Mouse (Mus musculus) lung, postnatal 25 days (tissue): ENCODE data around the gene Lenep.

ENCODE experiments used
- DNase-seq: peaks from one replicate; pipeline ENCODE4 v3.0.0; 2022; ENCODE audit warnings: low spot score

The Lenep gene

DNA sequence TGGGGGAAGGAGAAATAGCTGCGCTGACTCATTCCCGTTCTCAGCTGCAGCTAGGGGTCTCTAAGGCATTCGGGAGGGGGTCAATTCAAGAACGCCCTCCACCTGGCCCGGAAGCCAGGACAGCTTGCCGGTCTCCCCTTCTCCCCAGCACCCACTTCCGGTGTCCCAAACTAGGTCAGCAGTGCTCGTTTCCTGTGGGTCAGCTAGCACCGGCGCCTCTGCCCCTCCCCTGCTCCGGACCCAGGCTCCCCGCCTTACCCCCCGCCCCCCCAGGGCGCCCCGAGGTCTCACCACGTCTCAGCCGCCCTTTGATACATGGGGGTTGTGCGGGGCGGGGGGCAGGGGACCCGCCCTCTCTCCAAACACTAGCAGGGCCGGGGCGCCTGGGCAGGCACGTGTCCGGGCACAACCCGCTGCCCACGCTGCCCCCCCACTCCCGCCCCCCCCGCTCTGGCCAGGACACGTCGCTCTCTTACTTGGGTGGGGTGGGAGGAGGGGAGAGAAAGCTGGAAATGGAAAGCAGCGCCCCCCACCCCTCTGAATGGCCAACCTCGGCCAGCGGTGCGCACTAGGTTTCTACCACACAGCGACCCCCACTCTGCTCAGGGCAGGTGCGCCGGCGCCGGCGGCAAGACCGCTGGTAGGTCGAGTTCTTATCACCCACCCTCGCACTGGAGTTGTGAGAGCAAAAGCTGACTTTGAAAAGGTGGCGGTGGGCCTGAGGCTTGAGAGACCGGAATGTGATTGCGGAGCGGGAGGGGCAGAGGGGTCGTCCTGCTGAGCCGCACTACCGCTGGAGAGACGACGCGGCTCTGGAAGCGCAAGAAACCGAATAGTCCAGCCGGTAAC lies 10.7 kb downstream of the Lenep start:
- DNase-seq = no peak

DNA sequence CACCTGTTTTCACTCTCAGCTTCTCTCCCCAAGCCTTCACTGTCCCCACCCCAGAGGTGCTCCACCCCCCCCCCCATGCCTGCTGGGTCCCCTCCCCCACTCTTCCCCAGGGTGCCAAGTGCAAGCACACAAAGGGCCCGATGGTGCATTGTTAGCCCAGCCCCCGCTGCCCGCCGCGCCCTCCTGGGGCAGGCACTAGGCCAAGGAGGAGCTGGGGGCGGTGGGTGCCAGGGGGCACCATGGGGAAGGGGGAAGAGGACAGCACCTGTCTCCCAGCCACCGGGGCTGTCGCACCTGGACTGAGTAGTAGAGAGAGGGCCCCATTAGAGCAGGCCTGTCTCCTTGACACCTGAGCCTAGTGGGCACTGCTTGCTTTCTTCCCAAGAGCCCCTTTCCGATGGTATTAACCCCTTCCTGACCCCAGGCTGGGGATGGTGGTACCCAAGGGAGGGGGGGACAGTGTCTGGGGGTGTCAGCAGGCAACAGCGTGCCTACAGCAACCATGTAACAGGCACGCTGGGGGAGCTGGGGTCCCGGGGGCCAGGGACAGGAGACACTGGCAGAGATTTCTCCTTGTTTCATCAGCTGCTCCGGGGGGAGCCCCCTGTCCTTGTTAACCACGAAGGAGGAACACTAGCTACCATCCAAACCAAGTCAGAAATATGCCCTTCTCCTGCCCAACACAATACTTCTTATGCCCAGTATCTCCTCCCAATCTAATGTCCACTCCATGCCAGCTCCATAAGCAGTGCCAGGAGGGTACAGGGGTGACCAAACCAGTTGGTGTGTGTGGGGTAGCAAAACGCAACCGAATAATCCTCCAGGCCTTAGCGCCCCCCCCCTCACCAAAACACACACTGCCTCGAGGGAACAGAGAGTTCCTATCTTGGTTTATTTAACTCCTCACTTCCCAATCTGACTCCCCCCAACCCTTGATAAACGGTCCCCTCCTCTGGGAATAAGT lies 11.6 kb downstream of the Lenep start:
- no peak for DNase-seq

DNA sequence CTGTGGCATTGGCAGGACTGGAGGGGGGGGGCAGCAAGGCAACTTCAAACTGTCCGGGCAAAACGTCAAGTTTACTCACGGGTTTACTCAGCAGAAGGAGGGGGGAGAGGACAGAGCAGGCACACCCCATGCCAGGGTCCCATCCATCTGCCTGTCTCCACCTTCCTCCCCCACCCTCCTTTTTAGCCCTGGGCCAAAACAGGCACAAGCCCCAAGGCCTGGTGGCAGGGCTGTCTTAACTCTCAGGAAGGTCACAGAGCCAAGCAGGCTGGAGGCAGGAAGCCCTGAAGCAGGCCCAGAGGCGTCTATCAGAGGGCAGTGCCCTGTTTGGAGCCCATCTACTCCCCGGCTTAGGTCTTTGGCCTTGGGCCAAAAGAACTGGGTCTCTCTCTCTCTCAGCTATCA lies 12.5 kb downstream of the Lenep start:
- DNase-seq = no peak

DNA sequence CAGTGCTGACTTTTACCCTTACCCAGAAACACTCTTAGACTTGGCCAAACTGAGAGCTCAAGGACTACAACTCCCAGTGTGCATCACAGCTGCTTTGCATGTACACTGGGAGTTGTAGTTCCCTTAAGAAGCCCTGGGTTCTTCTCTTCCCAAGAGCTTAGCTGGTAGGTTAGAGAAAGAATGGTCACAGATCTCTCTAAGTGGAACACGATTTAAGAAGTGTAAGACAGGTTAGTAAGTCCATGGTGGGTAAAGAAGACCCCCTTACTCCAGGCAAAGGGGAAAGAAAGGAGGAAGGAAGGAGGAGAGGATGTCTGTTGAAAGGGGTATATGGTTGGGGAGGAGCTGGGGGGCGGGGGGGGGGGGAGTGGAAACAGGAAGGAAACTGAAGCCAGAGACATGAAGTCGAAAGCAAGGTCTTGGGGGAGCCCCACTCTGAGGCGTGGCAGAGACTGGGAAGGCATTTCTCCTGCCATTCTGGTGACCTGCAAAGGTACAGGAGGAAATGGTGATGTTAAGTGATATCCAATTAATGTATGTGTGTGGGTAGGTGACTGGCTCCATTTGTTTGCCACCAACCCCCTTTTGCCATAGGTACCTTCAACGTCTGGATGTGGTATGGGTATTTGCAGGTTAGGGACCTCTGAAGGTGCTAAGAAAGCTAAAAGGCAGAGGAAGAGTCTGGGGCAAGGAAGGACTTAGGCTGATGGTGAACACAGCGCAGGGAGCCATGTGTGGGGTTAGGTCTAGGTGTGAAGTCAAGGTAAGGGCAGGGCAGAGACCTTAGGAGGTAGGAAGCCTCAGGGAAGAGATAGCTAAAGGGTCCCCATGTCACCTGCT lies 13.5 kb downstream of the Lenep start:
- no peak for DNase-seq

DNA sequence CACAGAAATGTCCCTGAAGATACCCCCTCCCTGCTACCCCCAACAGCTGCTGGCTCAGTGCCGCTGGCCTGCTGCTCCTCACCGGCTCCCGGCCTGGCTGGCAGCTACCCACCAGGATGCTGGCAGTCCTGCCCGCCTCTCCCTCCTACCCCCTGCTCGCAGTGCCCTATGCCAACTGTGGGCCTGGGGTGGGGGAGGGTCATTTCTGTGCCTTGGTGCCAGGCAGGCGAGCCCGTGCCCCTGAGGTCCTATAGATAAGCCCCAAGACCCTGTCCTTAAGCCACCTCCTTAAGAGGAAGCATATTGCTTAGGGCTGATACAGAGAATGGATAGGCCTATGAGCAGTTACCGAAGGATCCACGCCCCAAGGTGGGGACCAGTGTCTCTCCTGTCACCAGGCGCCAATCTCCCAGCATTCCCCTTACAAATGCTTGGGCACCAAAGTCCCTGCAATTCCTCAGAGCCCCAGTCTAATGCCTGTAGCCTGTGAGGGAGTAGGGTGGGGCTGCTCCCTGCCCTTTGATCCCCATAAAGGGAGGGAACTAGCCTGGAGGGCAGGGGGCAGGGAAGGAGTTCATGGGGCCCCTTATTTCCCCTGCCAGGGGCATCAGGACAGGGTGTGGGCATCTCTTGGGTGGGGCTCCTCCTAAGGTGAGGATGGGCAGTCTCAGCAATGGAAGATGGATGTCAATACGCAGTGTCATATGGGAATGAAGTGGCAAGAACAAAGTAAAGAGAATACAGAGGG lies 14.3 kb downstream of the Lenep start:
- no peak for DNase-seq

DNA sequence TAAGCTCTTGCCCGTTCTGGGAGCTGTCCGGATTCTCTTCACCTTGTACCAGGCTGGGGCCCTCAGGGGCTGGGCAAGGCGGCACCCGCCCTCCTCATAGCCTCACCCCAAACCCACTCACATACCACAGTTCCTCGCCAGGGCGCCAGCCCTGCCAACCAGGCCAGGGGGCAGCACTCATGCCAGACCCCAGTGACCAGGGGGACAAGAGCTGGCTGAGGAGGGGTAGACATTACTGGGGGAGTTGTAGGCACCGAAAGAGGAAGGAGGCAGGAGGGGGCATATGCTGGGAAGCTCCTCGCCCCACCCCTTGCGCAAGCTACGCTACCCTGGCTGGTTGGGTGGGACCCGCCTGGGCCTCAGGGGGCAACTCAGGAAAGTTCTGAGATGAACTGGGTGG lies 15.0 kb downstream of the Lenep start:
- DNase-seq = no peak

DNA sequence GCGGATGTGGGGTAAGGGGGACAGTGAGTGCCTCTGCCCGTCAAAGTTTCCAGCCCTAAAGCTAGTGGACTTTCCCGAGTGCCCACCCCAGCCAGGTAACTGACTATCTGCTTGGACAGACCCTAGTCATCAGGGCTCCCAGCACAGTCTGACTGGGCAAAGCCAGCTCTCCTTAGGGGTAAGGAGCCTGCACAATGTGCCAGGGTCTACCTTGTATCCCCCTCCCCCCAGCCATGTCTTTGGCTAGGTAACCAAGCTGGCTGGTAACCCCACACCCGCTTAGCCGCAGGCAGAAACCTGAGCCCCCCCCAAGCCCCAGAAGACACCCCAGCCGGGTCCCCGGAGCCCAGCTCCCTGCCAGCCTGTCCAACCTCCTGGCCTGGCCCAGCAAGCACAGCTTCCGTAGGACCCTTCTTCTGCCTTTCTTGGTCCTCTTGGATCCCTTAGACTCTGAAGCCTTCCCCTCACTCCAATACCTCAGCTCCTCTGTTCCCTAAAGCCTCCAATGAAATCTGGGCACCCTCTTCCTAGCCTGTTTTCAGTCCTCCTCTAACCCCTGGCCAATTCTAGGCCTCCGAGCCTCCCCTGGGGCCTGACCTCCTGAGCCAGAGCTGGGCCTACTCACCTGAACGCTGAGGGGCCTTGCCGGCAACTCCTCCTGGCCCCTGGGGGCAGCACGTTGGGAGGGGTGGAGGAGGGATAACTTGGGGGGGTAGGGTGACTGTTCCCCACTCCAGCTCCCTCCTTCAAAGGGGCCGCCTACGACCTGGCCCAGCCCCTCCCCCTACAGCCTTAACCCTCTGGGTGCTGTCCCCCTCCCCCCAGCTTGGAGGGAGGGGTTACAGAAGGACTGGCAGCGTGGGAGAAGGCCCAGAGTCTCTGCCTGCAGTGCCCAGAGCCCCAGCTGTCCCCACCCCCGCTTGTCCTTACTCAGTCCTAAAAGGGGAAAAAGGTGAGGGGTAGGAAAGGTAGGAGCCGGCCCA lies 15.9 kb downstream of the Lenep start:
- no peak for DNase-seq

DNA sequence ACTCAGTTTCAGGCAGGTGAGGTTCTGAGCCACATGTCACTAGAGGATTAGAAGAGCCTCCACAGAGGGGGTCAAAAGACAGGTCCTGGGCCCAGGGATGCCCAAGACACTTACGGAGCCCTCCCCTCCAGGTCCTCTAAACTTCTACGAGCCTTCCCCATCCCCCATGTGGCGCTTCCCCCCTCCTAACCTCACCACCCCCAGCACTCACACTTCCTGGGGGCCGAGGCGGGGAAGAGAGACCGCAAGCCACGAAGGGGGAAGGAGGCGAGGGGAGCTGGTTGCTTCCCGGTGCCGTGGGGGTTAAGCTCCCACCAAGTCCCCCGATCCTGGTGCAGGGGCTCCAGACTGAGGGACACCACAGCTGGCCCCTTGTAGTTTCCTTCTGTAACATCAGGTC lies 17.1 kb downstream of the Lenep start:
- no peak for DNase-seq

DNA sequence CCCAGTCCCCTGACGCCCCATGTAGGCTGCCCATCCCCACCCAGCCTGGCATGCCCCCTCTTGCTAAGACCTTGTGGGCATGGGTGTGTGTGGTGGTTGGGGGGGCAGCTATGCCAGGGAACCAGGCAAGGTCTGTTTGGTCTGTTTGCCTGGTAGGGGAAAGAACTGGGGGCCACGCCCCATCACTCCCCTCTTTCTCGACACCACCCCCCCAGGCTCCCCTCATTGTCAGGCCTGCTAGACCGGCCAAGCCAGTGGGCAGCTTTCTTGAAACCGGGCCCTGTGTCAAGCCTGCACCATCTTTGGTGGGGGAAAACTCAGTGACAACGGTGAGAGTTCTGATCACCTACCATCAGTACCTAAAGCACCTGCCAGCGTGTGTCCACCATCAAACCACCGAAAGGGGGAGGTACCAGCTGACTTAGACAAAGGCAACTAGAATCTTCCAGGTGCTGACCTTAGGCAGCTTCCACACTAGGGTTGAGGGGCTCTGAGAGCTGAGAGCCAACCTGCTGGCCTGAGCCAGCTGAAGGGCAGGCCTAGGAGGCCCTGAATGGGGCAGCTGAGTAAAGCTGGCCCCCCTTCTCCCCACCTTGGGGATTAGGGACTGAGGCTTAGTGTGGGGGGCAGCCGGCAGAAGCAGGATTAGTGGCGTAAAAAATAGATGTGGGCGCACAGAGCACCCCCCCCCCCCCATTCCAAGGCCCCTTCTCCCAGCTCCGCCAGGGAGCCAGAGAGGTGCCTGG lies 18.1 kb downstream of the Lenep start:
- no peak for DNase-seq

DNA sequence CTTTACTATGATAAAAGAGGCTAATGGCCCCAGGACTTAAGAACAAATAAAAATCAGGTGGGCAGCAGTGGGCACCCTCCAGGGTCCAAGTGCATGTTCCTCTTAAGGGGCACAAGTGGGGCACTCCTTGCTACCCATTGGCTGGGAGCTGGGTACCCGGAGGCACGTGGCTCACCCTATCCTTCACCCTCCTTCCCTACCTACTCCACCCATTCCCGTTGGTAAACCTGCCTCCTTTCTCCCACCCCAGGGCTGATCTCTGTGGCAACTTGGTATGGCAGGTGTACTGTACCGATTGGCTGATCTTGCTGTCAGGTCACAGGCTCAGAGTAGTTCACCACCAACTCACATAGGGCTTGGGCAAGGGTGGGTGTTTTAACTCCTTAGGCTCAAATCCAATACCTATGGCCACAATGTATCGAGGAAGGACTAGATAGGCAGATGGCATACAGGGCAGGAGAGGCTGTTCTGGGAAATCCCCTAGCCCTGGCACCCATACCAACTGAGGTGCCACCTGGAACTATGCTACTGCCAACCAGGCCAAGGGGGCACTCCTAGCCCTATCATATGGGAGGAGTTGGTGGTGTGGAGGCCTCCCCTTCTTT lies 18.8 kb downstream of the Lenep start:
- no peak for DNase-seq

DNA sequence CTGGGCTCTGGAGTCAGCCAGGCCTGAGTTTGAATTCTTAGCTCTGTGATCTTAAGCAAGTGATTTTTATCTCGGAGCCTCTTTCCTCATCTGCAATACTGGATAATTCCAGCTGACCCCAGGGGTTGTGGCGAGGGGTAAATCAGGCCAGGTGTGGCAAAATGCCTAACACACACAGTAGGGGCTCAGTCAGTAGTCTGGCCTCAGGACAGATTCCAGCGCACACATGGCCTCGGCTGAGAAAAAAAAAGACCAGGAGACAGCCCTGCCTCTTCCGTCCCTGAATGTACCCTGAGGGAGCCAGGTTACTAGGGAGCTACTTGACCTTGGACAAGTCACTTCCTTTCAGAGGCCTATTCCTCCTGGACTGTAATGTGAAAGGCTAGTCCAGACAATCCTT lies 19.6 kb downstream of the Lenep start:
- no peak for DNase-seq

DNA sequence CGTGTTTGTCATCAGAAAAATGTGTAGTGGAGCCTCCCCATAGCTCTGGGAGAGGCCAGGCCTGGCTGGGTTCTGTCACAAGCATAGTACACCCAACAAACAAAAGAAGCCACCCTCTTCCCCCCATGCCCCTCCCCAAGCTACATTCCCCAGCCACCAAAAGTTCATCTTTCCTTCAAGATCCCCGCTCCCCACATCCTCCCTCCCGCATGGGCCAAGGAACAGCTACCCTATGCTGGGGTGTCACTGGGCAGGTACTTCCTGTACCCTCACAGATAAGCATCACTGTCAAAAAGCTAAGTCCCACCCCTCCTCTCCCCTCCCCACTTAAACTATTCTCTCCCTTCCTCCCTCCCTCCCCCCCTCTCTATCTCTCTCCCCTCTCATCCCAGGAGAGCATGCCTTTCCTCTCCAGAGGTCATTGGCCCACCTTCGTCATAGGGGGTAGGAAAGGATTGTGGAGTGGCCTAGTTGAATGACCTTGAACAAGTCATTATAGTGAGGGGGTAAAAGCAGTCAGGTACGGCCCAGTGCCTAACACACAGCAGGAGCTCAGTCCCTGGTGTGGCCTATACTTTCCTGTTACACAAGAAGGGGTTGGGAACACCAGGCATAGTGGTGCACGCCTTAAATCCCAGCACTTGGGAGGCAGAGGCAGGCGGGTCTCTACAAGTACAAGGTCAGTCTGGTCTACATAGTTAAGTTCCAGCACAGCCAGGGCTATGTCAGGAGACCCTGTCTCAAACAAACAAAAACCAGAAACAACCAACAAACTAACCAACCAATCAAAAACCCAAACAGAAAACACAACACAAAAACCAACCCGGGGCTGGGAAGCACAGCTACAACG lies 20.3 kb downstream of the Lenep start:
- no peak for DNase-seq

DNA sequence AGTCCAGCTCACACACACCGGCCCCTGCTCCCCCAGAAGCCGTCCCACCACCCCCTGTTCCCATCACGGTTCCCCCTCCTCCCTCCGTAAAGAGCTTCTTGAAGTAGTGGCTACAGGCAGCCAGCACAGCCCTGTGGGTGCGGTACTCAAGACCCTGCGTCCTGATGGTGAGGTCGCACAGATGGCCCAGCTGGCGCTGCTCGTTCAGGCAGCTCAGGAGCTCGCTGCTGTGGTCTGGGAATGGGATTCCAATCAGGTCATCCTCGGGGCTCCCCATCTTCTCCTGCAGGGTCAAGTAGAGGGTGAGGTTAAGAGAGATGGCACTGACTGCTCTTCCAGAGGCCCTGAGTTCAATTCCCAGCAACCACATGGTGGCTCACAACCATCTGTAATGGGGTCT lies 21.4 kb downstream of the Lenep start:
- no peak for DNase-seq

DNA sequence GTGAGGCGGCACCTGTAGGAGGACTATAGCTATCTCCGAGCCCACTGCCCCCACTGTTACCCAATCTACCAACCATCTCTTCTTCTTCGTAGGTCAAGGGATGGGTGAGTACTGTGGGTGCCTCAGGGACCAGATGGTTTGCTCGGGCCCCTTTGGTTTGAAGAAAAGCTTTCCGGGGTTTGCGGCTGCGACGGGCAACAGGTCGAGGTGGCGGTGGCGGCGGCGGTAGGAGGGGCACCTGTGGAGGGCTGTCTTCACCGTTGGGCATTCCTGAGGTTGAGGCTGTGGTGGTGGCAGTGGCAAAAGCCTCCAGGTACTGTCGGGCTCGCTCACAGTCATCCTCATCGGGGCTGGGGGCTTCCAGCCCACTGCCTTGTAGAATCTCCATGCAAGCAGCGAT lies 21.9 kb downstream of the Lenep start:
- no peak for DNase-seq

DNA sequence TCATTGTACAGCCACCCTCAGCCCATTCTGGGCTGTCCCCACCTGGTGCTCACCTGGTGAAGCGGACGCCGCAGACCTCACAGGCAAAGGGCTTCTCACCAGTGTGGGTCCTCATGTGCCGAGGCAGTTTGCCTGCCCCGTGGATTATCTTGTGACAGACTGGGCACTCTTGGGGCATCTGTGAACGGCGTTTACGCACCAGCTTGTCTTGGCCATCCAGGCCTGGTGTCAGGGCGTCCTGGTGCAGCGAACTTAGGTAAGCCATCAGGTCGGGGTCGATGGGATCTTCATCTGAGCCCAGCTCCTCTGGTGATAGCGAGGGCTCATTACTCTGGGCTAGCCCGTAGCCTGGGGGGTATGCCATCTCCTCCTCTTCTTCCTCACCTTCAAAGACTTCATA lies 22.3 kb downstream of the Lenep start:
- no peak for DNase-seq

DNA sequence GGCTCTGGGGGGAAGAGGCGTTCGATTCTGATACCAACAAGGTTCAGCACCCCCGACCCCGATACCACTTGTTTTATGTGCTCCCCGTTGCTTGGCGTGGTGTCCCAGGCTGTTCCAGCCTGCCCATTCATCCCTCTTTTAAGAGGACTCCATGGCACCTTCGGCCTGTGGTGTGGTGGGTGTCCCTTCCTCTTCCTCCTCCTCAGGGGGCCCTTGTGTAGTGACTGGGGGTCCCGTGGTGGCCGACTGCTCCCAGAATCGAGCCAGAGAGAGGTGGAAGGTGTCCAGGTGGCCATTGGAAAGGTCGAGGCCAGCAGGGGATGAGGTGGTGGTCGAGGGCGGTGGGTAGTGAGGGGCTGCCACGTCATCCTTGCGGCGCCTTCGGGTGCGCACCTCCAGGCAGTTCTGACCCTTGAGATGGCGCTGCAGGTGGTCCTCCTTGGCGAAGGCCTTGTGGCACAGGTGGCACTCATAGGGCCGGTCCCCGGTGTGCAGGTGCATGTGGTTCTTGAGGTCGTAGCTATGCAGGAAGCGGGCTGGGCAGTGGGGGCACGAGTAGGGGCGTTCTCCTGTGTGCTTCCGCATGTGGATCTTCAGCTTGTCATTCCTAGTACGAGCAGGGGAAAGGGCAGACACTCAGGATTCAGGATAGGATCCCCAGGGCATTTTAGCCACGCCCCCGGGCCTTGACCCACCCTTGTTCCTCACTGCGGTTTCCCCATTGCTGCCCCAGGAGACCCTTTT lies 23.0 kb downstream of the Lenep start:
- DNase-seq = no peak

DNA sequence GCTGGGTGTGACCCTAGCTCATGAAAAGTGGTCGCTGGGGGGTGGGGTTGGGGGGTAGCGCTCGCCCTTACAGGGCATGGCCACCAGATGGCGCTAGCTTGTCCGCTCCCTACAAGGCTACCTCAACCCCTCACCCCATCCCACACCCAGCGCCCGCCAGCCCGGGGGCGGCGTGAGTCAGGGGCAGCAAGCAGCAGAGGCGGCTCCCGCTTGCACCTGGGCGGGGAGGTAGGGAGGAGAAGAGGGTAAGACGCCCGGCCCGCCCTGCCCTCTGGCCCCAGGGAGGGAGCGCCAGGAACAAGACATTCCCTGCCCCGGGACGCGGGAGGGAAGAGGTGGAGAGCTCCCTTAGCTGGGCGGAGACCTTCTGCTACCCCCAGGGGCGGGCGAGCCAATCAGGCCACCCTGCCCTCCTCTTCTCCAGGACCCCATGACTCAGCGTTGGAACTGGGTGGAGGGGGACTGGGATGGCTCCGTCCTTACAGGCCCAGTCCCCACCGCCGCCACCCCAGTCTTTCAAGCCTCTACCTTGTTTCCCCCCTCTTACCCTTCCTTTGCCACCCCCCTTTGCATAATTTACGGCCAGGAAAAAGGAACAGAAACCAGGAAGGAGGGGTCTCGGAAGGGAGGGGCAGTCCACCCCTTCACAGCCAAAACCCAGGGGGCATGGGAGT lies 24.1 kb downstream of the Lenep start:
- DNase-seq = no peak
